Comparison of ENCODE assay signal across 11 mouse cellular contexts in genomic region chr13:38253696-38254095, GRCm38 (mm10). TPM values are rescaled to one million over a fixed set of nuclear protein-coding genes. Genes with fewer than 3 reads are reported as not detected.
A peak's percentile ranks its signal among the peaks of the same experiment; 100 is the strongest.
DNase-seq lines count a peak whose midpoint lies in the region; ATAC-seq and TF ChIP-seq lines count a peak whose summit lies in the region.
"Had no signal": no experiment of that assay in that cellular context is flagged by ENCODE, and none has a peak within 500 bp of the region (broad histone marks: within the 10 kb centered on the region; RNA-seq: fewer than 3 reads in every experiment).

No protein-coding gene starts in this region.

- H3K36me3 ChIP-seq in stomach, embryonic 14.5 days (ENCODE audit: control insufficient read depth, insufficient read depth, low read length): no peaks in the 10 kb centered on the region
- H3K36me3 ChIP-seq in forebrain, embryonic 16.5 days (ENCODE audit: control insufficient read depth, insufficient read depth): no peaks in the 10 kb centered on the region
- H3K36me3 ChIP-seq: midbrain, embryonic 12.5 days had no signal

- DNase-seq in frontal cortex, postnatal 14 days (ENCODE audit: low spot score in 2 of 2): no peak
- peak; percentile 17 to 24 for DNase-seq in lung, adult 18-20 months
- no peak for DNase-seq in lung, adult 2 months
- peak; percentile 58 to 61 for DNase-seq in heart, postnatal 36 days
- DNase-seq in spleen, postnatal 36 days (ENCODE audit: low spot score in 2 of 2): no peak
- DNase-seq: cerebellum, postnatal 36 days; spleen, adult 18-20 months had no signal

- H3K4me1 ChIP-seq in lung, adult 2 months (ENCODE audit: control insufficient read depth, insufficient read depth, low read length): peaks cover 4% of the 10 kb centered on the region; the same call in 1 of the 2 replicates
- H3K4me1 ChIP-seq in stomach, embryonic 14.5 days (ENCODE audit: control insufficient read depth, insufficient read depth, low read length): peaks cover 4% of the 10 kb centered on the region; the same call in 1 of the 2 replicates
- no peaks in the 10 kb centered on the region for H3K4me1 ChIP-seq in forebrain, embryonic 16.5 days (replicated peaks; ENCODE audit: control insufficient read depth, insufficient read depth, low read length)
- H3K4me1 ChIP-seq: midbrain, embryonic 12.5 days had no signal

- no peak overlapping the region for H3K9ac ChIP-seq in stomach, embryonic 14.5 days (replicated peaks; ENCODE audit: low read depth, low read length)
- no peak overlapping the region for H3K9ac ChIP-seq in forebrain, embryonic 16.5 days (replicated peaks; ENCODE audit: low read depth, low read length)
- H3K9ac ChIP-seq: midbrain, embryonic 12.5 days had no signal

- 72% methylated on average over 9 of the region's 9 CpGs for WGBS in lung, adult 2 months
- 62% methylated on average over 9 of the region's 9 CpGs for WGBS in stomach, embryonic 14.5 days
- 82% methylated on average over 9 of the region's 9 CpGs for WGBS in forebrain, embryonic 16.5 days

- intact Hi-C loops in heart, postnatal 36 days (cut with DNase I): no loop called here

- peak overlapping the region; percentile 69 for H3K27ac ChIP-seq in stomach, embryonic 14.5 days (ENCODE audit: low read length)
- H3K27ac ChIP-seq in forebrain, embryonic 16.5 days (ENCODE audit: low read length): no peak overlapping the region
- H3K27ac ChIP-seq: midbrain, embryonic 12.5 days had no signal

- no peak overlapping the region for H3K4me3 ChIP-seq in lung, adult 2 months (replicated peaks; ENCODE audit: extremely low read depth, low read depth, low read length)
- no peak overlapping the region for H3K4me3 ChIP-seq in stomach, embryonic 14.5 days (ENCODE audit: low read depth, low read length)
- H3K4me3 ChIP-seq in forebrain, embryonic 16.5 days (replicated peaks; ENCODE audit: low read length): no peak overlapping the region
- H3K4me3 ChIP-seq: midbrain, embryonic 12.5 days had no signal

- TF ChIP-seq POLR2A in lung, adult 2 months (IDR thresholded peaks at IDR 0.05; ENCODE audit: borderline replicate concordance, extremely low read depth, low read depth, low read length): no peak

- no peak for TF ChIP-seq CTCF in lung, adult 2 months (IDR thresholded peaks at IDR 0.05; ENCODE audit: insufficient read depth, low read length)

- H3K27me3 ChIP-seq in stomach, embryonic 14.5 days (ENCODE audit: control insufficient read depth, insufficient read depth, low read length): no peaks in the 10 kb centered on the region
- H3K27me3 ChIP-seq in forebrain, embryonic 16.5 days (replicated peaks; ENCODE audit: control insufficient read depth, insufficient read depth, low read length): no peaks in the 10 kb centered on the region
- H3K27me3 ChIP-seq: midbrain, embryonic 12.5 days had no signal

- peak; percentile 77 for ATAC-seq in frontal cortex, adult (ENCODE audit: low TSS enrichment)
- peak; percentile 62; the same call in 1 of the 2 replicates for ATAC-seq in stomach, embryonic 14.5 days (ENCODE audit: insufficient number of reproducible peaks, insufficient read depth, low FRiP score, low read depth)
- ATAC-seq in forebrain, embryonic 16.5 days: no peak

- no peak overlapping the region for H3K4me2 ChIP-seq in stomach, embryonic 14.5 days (replicated peaks; ENCODE audit: low read depth, low read length)
- no peak overlapping the region for H3K4me2 ChIP-seq in forebrain, embryonic 16.5 days (ENCODE audit: low read length)
- H3K4me2 ChIP-seq: midbrain, embryonic 12.5 days had no signal

- H3K9me3 ChIP-seq in stomach, embryonic 14.5 days (ENCODE audit: control insufficient read depth, low read depth, low read length): no peaks in the 10 kb centered on the region
- no peaks in the 10 kb centered on the region for H3K9me3 ChIP-seq in forebrain, embryonic 16.5 days (ENCODE audit: control insufficient read depth, low read length)
- H3K9me3 ChIP-seq: midbrain, embryonic 12.5 days had no signal

RNA-seq across cellular contexts. Expression of gene Snrnp48, which starts 49.0 kb away (rescaled TPM):
- 31.6 and 31.7 TPM in 2 replicates for polyA plus RNA-seq in lung, adult 2 months (2012; rRNA removed)
- total RNA-seq in heart, postnatal 36 days (2021): 10 to 100 TPM in 1 of 2 experiments, 1 to 10 TPM in 1; 9.8 to 11.4 TPM
- 47.9 and 51.0 TPM in 2 replicates for polyA plus RNA-seq in stomach, embryonic 14.5 days (2014; fragmentation: Nextera tagmentation; extraction: Ambion mirVana)
- 28.7 and 29.5 TPM in 2 replicates for polyA plus RNA-seq in forebrain, embryonic 16.5 days (2015; fragmentation: Nextera tagmentation; extraction: Ambion mirVana)

Comparison
In these comparisons a context has a peak if more than half of its experiments do, and no peak if none do; other contexts are left out.
1. DNase-seq: peak in lung, adult 18-20 months (2 of 2) and heart, postnatal 36 days (2 of 2); none in frontal cortex, postnatal 14 days (0 of 2), lung, adult 2 months (single experiment) and spleen, postnatal 36 days (0 of 2).